Mouse (Mus musculus) heart, adult 2 months (tissue): ENCODE data around the gene Sox2.

Source experiments
- CTCF ChIP-seq: fragments of 200-600 bp; IDR thresholded peaks from 2 replicates; pipeline ENCODE4 v1.8.1; 2022; ENCODE audit warnings: antibody characterized with exemption, mild to moderate bottlenecking, moderate library complexity
- POLR2A ChIP-seq: fragments of 200-500 bp; IDR thresholded peaks from 2 replicates; pipeline ENCODE4 v1.6.1; 2011; ENCODE audit warnings: mild to moderate bottlenecking, low read depth, low read length, control low read depth; ENCODE audit not compliant: insufficient read depth

GRCm38 (mm10) chr3:34620121-34620520 lies 30.1 kb upstream of the Sox2 start:
- TF ChIP-seq CTCF (no peak), POLR2A (no peak)
